Mouse (Mus musculus) adrenal gland, postnatal 10 days (tissue): ENCODE results near the gene Mycl. TPM values are rescaled to one million over a fixed set of nuclear protein-coding genes. Genes with fewer than 3 reads are reported as not detected.
"Not testable (repeated sequence)": the region's sequence is repeated elsewhere in the genome, so short reads cannot be mapped to it uniquely, and the experiment has no call there.

Source experiments
- DNase-seq: peaks from one replicate; pipeline ENCODE4 v3.0.0; 2021; ENCODE audit warnings: mixed read lengths
- total RNA-seq, 2 experiments: library from RNA; stranded (reverse); gene quantifications; 2 replicates each; pipeline ENCODE4 v1.2.3; 2021

Gene Mycl
- total RNA-seq, 2 experiments from 2014 or later, result 3.6 to 5.6 TPM

DNA sequence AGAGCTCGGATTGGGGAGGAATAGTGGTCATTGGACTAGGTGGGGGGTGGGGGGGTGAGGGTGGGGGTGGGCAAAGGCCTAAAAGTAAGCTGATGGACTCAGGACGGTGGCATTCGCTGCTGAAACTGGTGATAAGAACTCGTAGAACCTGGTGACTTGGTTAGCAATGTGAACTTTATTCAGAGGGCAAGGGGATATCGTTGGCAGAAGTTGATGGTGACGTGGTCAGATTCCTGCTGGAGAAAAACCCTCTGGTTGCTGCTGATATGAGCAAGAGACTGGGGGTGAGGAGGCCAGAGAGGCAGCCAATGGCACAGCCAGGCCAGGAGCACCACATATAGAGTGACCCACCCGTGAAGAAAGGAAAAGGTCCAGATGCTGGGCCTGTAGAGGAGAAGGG, 14.2 kb upstream of the Mycl start:
- DNase-seq, result no peak

DNA sequence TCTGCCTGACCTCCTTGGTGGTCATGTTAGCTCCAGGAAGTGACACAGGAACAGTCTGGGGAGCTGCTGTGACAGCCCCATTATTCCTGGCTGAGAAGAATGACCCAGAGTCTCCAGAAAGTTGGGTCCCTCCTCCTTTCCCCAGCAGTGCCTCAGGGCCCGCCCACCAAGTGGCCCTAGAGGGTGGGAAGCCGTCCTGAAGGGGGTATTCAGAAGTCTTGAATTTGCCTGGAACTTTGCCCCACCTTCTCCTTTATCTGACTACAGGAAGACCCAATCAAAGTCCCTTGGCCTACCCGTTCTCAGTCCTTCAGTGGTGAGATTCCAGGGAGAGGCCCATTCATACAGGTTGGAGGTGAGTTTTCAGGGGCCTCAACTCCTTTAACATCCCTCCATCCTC, 13.5 kb upstream of the Mycl start:
- no peak for DNase-seq

DNA sequence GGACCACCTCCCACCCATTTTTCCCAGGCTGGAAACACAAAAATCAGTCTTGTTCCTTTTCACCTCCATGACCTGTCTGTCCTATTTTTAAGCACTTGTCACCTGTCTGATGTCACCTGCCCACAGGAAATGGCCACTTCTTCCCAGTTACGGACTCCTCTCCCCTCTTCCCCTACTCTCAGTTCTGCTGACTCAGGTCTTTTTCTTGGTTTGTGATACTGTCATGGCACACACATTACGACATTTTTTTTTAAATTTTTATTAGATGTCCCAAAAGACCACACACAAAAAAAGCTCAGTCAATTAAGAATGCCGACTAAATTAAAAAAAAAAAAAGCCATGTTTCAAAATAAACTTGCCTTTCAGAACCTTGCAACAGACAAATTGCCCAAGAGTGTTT, 12.9 kb upstream of the Mycl start:
- DNase-seq, result no peak

DNA sequence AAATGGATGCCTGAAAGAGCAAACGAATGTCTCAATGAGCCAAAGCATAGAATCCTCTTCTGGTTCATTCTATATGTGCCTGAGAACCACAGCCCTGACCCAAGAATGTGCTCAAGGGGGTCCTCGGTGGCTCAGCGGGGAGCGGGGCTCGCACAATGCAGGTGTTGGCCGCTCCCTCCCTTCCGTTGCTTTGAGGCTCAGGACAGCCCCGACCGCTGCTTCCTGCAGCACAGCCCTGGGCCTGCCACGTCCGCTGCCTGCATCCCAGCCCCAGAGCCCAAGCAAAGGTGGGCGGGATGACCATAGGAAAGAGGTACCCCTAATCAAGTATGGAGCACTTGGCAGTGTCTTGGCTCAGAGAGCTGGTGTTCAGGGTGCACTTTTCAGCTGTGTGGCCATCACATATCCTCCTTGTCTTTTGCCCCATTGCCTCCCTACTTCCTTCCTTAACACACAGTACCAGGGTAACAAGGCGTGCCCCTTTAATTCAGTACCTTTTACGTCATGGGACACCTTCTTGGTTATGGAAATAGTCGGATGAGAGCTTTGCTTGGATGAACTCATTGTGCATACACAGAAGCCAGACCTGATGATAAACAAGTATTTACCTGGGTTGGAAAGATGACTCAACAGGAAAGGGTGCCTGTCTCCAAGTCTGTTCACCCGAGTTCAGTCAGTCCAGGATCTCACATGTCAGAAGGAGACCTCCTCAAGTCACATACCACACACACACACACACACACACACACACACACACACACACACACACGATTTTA, 11.8 kb upstream of the Mycl start:
- DNase-seq, result no peak

GRCm38 (mm10) chr4:122985110-122985509, 10.3 kb upstream of the Mycl start:
- peak; percentile 66 for DNase-seq

- peak; percentile 25 for DNase-seq
These were observed 8.0 kb upstream of the Mycl start for GRCm38 (mm10) chr4:122987421-122987820.

DNA sequence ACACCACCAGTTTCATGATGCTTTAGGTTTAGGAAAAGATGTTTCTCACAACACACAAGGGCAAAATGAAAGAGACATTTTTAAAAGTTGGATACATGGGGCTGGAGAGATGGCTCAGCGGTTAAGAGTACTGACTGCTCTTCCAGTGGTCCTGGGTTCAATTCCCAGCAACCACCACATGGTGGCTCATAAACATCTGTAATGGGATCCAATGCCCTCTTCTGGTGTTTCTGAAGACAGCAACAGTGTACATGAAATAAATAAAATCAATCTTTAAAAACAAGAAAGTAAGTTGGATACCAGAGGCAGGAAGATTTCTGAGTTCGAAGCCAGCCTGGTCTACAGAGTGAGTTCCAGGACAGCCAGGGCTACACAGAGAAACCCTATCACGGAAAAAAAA, 7.4 kb upstream of the Mycl start:
- DNase-seq, result not testable (repeated sequence)

DNA sequence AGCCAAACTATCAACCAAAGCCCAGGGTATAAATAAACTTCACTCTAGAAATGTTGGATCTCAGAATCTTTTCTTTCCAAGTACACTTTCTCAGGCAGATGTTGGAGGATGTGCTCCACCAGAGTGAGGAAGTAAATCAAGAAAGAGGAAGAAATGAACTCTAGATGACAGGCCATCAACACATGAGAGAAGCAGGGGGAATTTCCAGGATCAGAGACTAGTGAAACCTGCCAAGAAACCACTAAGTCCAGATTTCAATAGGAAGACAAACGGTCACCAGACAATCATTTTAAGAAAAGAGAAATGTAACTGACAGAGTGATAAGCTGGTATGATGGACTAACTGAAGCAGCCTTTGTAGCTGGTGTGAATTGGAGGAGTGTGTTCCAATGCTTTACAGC, 4.3 kb upstream of the Mycl start:
- DNase-seq, result no peak

GRCm38 (mm10) chr4:122992276-122992675, 3.2 kb upstream of the Mycl start:
- no peak for DNase-seq

- peak; percentile 63 for DNase-seq
These were observed 767 bp downstream of the Mycl start for GRCm38 (mm10) chr4:122996221-122996617.

DNA sequence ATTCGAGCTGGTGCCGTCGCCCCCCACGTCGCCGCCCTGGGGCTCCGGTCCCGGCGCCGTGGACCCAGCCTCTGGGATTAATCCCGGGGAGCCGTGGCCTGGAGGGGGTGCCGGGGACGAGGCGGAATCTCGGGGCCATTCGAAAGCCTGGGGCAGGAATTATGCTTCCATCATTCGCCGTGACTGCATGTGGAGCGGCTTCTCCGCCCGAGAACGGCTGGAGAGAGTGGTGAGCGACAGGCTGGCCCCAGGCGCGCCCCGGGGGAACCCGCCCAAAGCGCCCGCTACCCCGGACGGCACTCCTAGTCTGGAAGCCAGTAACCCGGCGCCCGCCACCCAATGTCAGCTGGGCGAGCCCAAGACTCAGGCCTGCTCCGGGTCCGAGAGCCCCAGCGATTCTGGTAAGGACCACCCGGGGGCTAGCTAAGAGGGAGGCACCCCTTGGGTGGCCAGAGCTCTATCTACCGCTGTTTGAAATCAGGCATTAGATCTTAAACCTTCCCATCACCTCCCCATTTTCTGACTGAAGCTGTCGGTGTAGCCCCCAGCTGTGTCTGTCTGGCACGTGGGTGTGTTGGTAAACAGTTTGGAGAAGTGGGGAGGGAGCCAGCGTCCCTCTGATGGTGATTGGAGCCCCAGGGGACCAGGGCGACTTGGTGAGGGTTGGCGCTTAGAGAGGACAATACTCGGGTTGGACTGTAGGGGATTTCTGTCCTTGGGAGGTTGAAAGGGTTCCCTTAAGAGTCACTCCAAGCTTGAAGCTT, 1.3 kb downstream of the Mycl start:
- DNase-seq, result peak; percentile 47

GRCm38 (mm10) chr4:122998537-122999262, 3.2 kb downstream of the Mycl start:
- DNase-seq, result no peak

DNA sequence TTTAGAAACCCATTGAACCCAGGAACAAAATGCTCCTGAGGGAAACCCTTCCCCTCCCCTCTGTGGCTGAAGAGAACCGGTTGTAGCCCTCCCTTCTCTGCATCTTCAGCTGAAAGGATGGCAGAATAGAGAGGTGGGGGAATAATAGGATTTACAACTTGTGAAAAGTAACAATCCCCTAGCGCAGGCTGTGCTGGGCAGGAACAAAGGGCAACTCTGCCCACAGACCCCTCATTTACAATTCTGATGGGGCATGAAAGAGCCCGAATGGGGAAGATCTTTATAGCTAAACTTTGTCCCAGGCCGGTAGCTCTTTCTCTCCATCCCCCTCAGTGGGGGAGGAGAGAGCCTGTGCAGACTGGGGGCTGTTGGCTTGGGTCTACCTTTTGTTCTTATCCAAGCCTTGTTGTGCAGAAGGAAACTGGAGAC, 3.8 kb downstream of the Mycl start:
- no peak for DNase-seq

DNA sequence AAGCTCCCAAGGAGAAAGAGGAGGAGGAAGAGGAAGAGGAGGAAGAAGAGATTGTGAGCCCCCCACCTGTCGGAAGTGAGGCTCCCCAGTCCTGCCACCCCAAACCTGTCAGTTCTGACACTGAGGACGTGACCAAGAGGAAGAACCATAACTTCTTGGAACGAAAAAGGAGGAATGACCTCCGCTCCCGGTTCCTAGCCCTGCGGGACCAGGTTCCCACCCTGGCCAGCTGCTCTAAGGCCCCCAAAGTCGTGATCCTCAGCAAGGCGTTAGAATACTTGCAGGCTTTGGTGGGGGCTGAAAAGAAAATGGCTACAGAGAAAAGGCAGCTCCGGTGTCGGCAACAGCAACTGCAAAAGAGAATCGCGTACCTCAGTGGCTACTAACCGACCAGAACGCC, 4.7 kb downstream of the Mycl start:
- DNase-seq, result no peak

- no peak for DNase-seq
These were observed 5.3 kb downstream of the Mycl start for GRCm38 (mm10) chr4:123000617-123001342.

- DNase-seq, result no peak
These were observed 9.9 kb downstream of the Mycl start for GRCm38 (mm10) chr4:123005054-123005966.

DNA sequence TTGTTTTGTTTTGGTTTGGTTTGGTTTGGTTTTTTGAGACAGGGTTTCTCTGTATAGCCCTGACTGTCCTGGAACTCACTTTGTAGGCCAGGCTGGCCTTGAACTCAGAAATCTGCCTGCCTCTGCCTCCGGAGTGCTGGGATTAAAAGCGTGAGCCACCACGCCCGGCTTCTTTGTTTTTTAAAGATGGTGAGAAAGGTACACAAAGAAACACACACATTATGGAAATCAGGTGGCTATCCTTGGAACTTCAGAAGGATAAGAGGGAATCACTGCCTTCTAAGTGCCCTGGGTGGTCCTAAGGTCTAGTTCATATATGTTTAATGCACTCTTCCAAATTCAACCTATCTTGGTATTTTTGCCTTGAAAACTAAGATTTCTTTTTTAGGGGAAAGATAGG, 17.0 kb downstream of the Mycl start:
- not testable (repeated sequence) for DNase-seq

GRCm38 (mm10) chr4:123013346-123013945, 18.0 kb downstream of the Mycl start:
- no peak for DNase-seq

- no peak for DNase-seq
These were observed 18.5 kb downstream of the Mycl start for GRCm38 (mm10) chr4:123013949-123014406.

- DNase-seq, result no peak
These were observed 19.2 kb downstream of the Mycl start for GRCm38 (mm10) chr4:123014501-123015282.
